Mouse (Mus musculus) heart, adult 11 months (tissue): Measurements from ENCODE around the gene Endou.

Source experiments
- DNase-seq: peaks from one replicate; pipeline ENCODE4 v3.0.0; 2022

The Endou gene

GRCm38 (mm10) chr15:97754476-97754875, 23.3 kb upstream of the Endou start:
- DNase-seq, result no peak

GRCm38 (mm10) chr15:97752491-97752890, 21.4 kb upstream of the Endou start:
- DNase-seq, result no peak

- peak; percentile 96 for DNase-seq
Observed at GRCm38 (mm10) chr15:97751676-97752075, 20.5 kb upstream of the Endou start.

- DNase-seq, result peak; percentile 98
Observed at GRCm38 (mm10) chr15:97750697-97751096, 19.6 kb upstream of the Endou start.

GRCm38 (mm10) chr15:97749841-97750240, 18.7 kb upstream of the Endou start:
- no peak for DNase-seq

GRCm38 (mm10) chr15:97749397-97749796, 18.3 kb upstream of the Endou start:
- no peak for DNase-seq

- DNase-seq, result no peak
Observed at GRCm38 (mm10) chr15:97748964-97749363, 17.8 kb upstream of the Endou start.

GRCm38 (mm10) chr15:97748309-97748708, 17.2 kb upstream of the Endou start:
- DNase-seq, result no peak

GRCm38 (mm10) chr15:97747486-97747885, 16.3 kb upstream of the Endou start:
- DNase-seq, result no peak

- DNase-seq, result no peak
Observed at GRCm38 (mm10) chr15:97746748-97747147, 15.6 kb upstream of the Endou start.

- DNase-seq, result no peak
Observed at GRCm38 (mm10) chr15:97746278-97746677, 15.1 kb upstream of the Endou start.

- peak; percentile 98 for DNase-seq
Observed at GRCm38 (mm10) chr15:97745331-97745730, 14.2 kb upstream of the Endou start.

- DNase-seq, result peak; percentile 94
Observed at GRCm38 (mm10) chr15:97744930-97745329, 13.8 kb upstream of the Endou start.

GRCm38 (mm10) chr15:97743961-97744525, 12.9 kb upstream of the Endou start:
- peak; percentile 91 for DNase-seq

GRCm38 (mm10) chr15:97743210-97743609, 12.1 kb upstream of the Endou start:
- DNase-seq, result no peak

GRCm38 (mm10) chr15:97742600-97742999, 11.5 kb upstream of the Endou start:
- no peak for DNase-seq

- no peak for DNase-seq
Observed at GRCm38 (mm10) chr15:97742074-97742473, 10.9 kb upstream of the Endou start.

GRCm38 (mm10) chr15:97741662-97742061, 10.5 kb upstream of the Endou start:
- DNase-seq, result no peak

GRCm38 (mm10) chr15:97740283-97740732, 9.2 kb upstream of the Endou start:
- DNase-seq, result no peak

GRCm38 (mm10) chr15:97738923-97739322, 7.8 kb upstream of the Endou start:
- no peak for DNase-seq

- DNase-seq, result no peak
Observed at GRCm38 (mm10) chr15:97731988-97732387, 849 bp upstream of the Endou start.

- peak; percentile 93 for DNase-seq
Observed at GRCm38 (mm10) chr15:97730365-97730764, 774 bp downstream of the Endou start.

- peak; percentile 96 for DNase-seq
Observed at GRCm38 (mm10) chr15:97728804-97729203, 2.3 kb downstream of the Endou start.

- peak; percentile 96 for DNase-seq
Observed at GRCm38 (mm10) chr15:97728394-97728793, 2.7 kb downstream of the Endou start.

GRCm38 (mm10) chr15:97727520-97727919, 3.6 kb downstream of the Endou start:
- peak; percentile 92 for DNase-seq
